Mouse (Mus musculus): ENCODE measurements around the gene Adgrv1. TPM values are rescaled to one million over a fixed set of nuclear protein-coding genes. Genes with fewer than 3 reads are reported as not detected.

Gene Adgrv1
- total RNA-seq, 2 experiments from 2014 or later: 0.08 to 0.15 TPM

DNA sequence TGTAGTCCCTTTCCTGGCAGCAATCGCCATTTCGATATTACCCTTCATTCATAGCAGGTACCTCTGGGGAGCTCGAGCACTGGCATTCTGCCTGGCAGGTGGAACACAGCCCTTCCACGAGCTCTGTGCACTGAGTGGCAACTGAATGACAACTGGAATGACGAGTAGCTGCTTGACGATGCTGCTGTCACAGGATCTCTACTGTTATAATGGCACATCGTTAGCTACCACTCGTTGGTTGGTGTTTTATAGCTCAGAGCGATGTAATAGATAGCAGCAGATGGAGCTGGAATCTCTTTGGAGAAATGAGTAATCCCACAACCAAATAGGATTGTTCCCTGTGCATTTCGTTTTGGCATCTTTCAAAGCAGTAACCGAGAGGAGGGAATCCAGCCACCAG is 587.6 kb downstream of the Adgrv1 start:
- DNase-seq: no peak

Small RNA genes within 50 kb of the gene (microRNA-seq; reads per million reads assigned to microRNA genes)
- 0 reads per million in 2 experiments for gene Gm25241

Other genes with a start within 250 kb of the Adgrv1 start
- 10 to 100 TPM; 14.4 to 15.9 TPM for gene Lysmd3, start 24.5 kb upstream of the Adgrv1 start, total RNA-seq (2021)
- gene Polr3g, start 77.9 kb upstream of the Adgrv1 start, total RNA-seq (2021): 1 to 10 TPM; 3.0 to 4.8 TPM
- gene Mblac2, start 78.2 kb upstream of the Adgrv1 start, total RNA-seq (2021): 1 to 10 TPM; 4.8 to 6.5 TPM
- 10 to 100 TPM; 43.0 to 56.0 TPM for gene Cetn3, start 149.9 kb upstream of the Adgrv1 start, total RNA-seq (2021)